ENCODE assay signal across 8 mouse cellular contexts in genomic region chr1:167392687-167393086, GRCm38 (mm10). TPM values are rescaled to one million over a fixed set of nuclear protein-coding genes. Genes with fewer than 3 reads are reported as not detected.
DNase-seq lines count a peak whose midpoint lies in the region; ATAC-seq and TF ChIP-seq lines count a peak whose summit lies in the region.

No protein-coding gene starts in this region.

- DNase-seq in heart, embryonic 10.5 days (ENCODE audit: low spot score) = peak; percentile 84
- no peak for DNase-seq in heart, postnatal 25 days (ENCODE audit: low spot score)
- no peak for DNase-seq in ES-E14 (ENCODE audit: low read depth, low spot score)
- DNase-seq in cerebellum, postnatal 14 days = peak; percentile 37 to 67
- DNase-seq in right cerebral cortex, postnatal 10 days (ENCODE audit: low spot score in 2 of 2) = peak; percentile 37 to 48
- no peak for DNase-seq in natural killer cell, adult 2 months (ENCODE audit: low spot score in 2 of 2)

- WGBS in heart, embryonic 10.5 days = 12% methylated on average over 8 of the region's 8 CpGs
- 5% methylated on average over 8 of the region's 8 CpGs for WGBS in heart, embryonic 16.5 days
- WGBS in limb, embryonic 15.5 days = 13% methylated on average over 8 of the region's 8 CpGs

- in situ Hi-C loops in ES-E14 (cut with MboI; ENCODE audit: low sequenced_read_pairs in 2 of 2, unreplicated experiment in 2 of 2) = no loop called here

- H3K4me2 ChIP-seq in heart, embryonic 16.5 days (ENCODE audit: low read depth, low read length) = peak overlapping the region; percentile 83
- H3K4me2 ChIP-seq in limb, embryonic 15.5 days = peak overlapping the region; percentile 84

- peak overlapping the region; percentile 74 for H3K4me3 ChIP-seq in heart, embryonic 10.5 days
- H3K4me3 ChIP-seq in ES-E14 (ENCODE audit: insufficient read depth in 1 of 2, low read depth in 1 of 2, low read length in 2 of 2, poor library complexity in 1 of 2, severe bottlenecking in 1 of 2) = peak overlapping the region; percentile 90 to 97
- H3K4me3 ChIP-seq in heart, embryonic 16.5 days (ENCODE audit: low read length) = peak overlapping the region; percentile 83
- peak overlapping the region; percentile 75 for H3K4me3 ChIP-seq in limb, embryonic 15.5 days

- peaks cover 10% of the 10 kb centered on the region for H3K4me1 ChIP-seq in heart, embryonic 10.5 days
- peaks cover 0 to 2% of the 10 kb centered on the region in 2 experiments; a peak in 1 of 4 replicates for H3K4me1 ChIP-seq in ES-E14 (ENCODE audit: control insufficient read depth in 2 of 2, insufficient read depth in 2 of 2, low read length in 2 of 2, poor library complexity in 1 of 2)
- H3K4me1 ChIP-seq in heart, embryonic 16.5 days (ENCODE audit: control insufficient read depth, insufficient read depth, low read length) = peaks cover 11% of the 10 kb centered on the region; the same call in 1 of the 2 replicates
- peaks cover 9% of the 10 kb centered on the region for H3K4me1 ChIP-seq in limb, embryonic 15.5 days

- ATAC-seq in heart, embryonic 16.5 days (replicated peaks; ENCODE audit: extremely low read depth, insufficient read depth, low FRiP score) = no peak
- ATAC-seq in limb, embryonic 15.5 days (ENCODE audit: insufficient number of reproducible peaks, low FRiP score, low TSS enrichment, low read depth) = no peak

- intact Hi-C loops in heart, postnatal 25 days (cut with DNase I) = no loop called here

- H3K27ac ChIP-seq in heart, embryonic 10.5 days = peak overlapping the region; percentile 93; the same call in 1 of the 2 replicates
- H3K27ac ChIP-seq in ES-E14 (ENCODE audit: insufficient read depth, low read depth, low read length, poor library complexity, severe bottlenecking) = no peak overlapping the region
- peak overlapping the region; percentile 84 for H3K27ac ChIP-seq in heart, embryonic 16.5 days (ENCODE audit: low read length)
- H3K27ac ChIP-seq in limb, embryonic 15.5 days = no peak overlapping the region; the same call in 1 of the 2 replicates

- H3K36me3 ChIP-seq in heart, embryonic 10.5 days = no peaks in the 10 kb centered on the region
- H3K36me3 ChIP-seq in ES-E14 (ENCODE audit: control insufficient read depth, insufficient read depth, low read length, poor library complexity, severe bottlenecking) = no peaks in the 10 kb centered on the region
- H3K36me3 ChIP-seq in heart, embryonic 16.5 days (ENCODE audit: control insufficient read depth, insufficient read depth) = no peaks in the 10 kb centered on the region
- H3K36me3 ChIP-seq in limb, embryonic 15.5 days = no peaks in the 10 kb centered on the region

- H3K9me3 ChIP-seq in heart, embryonic 10.5 days = no peaks in the 10 kb centered on the region
- no peaks in the 10 kb centered on the region for H3K9me3 ChIP-seq in ES-E14 (ENCODE audit: control insufficient read depth, insufficient read depth, low read depth, low read length)
- no peaks in the 10 kb centered on the region for H3K9me3 ChIP-seq in heart, embryonic 16.5 days (replicated peaks; ENCODE audit: control insufficient read depth, low read length)
- no peaks in the 10 kb centered on the region for H3K9me3 ChIP-seq in limb, embryonic 15.5 days

- no peak overlapping the region; the same call in 1 of the 2 replicates for H3K9ac ChIP-seq in ES-E14 (ENCODE audit: insufficient read depth, low read depth, low read length, poor library complexity, severe bottlenecking)
- peak overlapping the region; percentile 88 for H3K9ac ChIP-seq in heart, embryonic 16.5 days (ENCODE audit: low read length)
- H3K9ac ChIP-seq in limb, embryonic 15.5 days = no peak overlapping the region

- peaks cover 8% of the 10 kb centered on the region; the same call in 1 of the 2 replicates for H3K27me3 ChIP-seq in heart, embryonic 10.5 days (ENCODE audit: insufficient read depth, poor library complexity, severe bottlenecking)
- peaks cover 2% of the 10 kb centered on the region; the same call in 1 of the 2 replicates for H3K27me3 ChIP-seq in heart, embryonic 16.5 days (ENCODE audit: control insufficient read depth, insufficient read depth, low read length)
- H3K27me3 ChIP-seq in limb, embryonic 15.5 days = peaks cover 3% of the 10 kb centered on the region; the same call in 1 of the 2 replicates

TF ChIP-seq in ES-E14, 5 proteins besides CTCF, POLR2A, EP300 and RAD21:
- TF ChIP-seq MAFK (IDR thresholded peaks at IDR 0.05; ENCODE audit: insufficient read depth, low read depth, low read length) = no peak
- no peak for TF ChIP-seq CHD2 (IDR thresholded peaks at IDR 0.05; ENCODE audit: low read depth, low read length)
- no peak for TF ChIP-seq HCFC1 (IDR thresholded peaks at IDR 0.05; ENCODE audit: borderline replicate concordance, insufficient read depth, low read length)
- no peak for TF ChIP-seq ZNF384 (IDR thresholded peaks at IDR 0.05; ENCODE audit: low read depth, low read length)
- no peak for TF ChIP-seq ZC3H11A (IDR thresholded peaks at IDR 0.05; ENCODE audit: borderline replicate concordance, low read depth, low read length)
TF ChIP-seq in ES-E14: peak in this region for 0.

RNA-seq across cellular contexts. Expression of gene Mgst3, which starts 1.0 kb away (rescaled TPM):
- polyA plus RNA-seq in heart, embryonic 10.5 days (2016; fragmentation: Nextera tagmentation; extraction: Ambion mirVana) = 111 and 149 TPM in 2 replicates
- total RNA-seq in heart, postnatal 25 days (2021) = 100 to 1,000 TPM; 284 to 285 TPM
- 34.4 and 52.5 TPM in 2 replicates for total RNA-seq in ES-E14 (2012; rRNA removed)
- 191 and 198 TPM in 2 replicates for polyA plus RNA-seq in heart, embryonic 16.5 days (2015; fragmentation: Nextera tagmentation; extraction: Ambion mirVana)
- 61.9 and 62.2 TPM in 2 replicates for polyA plus RNA-seq in limb, embryonic 15.5 days (2015; fragmentation: Nextera tagmentation; extraction: Ambion mirVana)

RNA-seq across cellular contexts. Expression of gene Aldh9a1, which starts 42.9 kb away (rescaled TPM):
- polyA plus RNA-seq in heart, embryonic 10.5 days (2016; fragmentation: Nextera tagmentation; extraction: Ambion mirVana) = 44.4 and 59.4 TPM in 2 replicates
- 10 to 100 TPM; 21.4 to 23.6 TPM for total RNA-seq in heart, postnatal 25 days (2021)
- 26.8 and 33.0 TPM in 2 replicates for total RNA-seq in ES-E14 (2012; rRNA removed)
- polyA plus RNA-seq in heart, embryonic 16.5 days (2015; fragmentation: Nextera tagmentation; extraction: Ambion mirVana) = 37.3 and 42.0 TPM in 2 replicates
- polyA plus RNA-seq in limb, embryonic 15.5 days (2015; fragmentation: Nextera tagmentation; extraction: Ambion mirVana) = 56.9 and 57.8 TPM in 2 replicates

Comparison
In these comparisons a context has a peak if more than half of its experiments do, and no peak if none do; other contexts are left out.
1. DNase-seq: peak in heart, embryonic 10.5 days (single experiment), cerebellum, postnatal 14 days (2 of 2) and right cerebral cortex, postnatal 10 days (2 of 2); none in heart, postnatal 25 days (single experiment), ES-E14 (single experiment) and natural killer cell, adult 2 months (0 of 2).
2. H3K27ac ChIP-seq: peak in heart, embryonic 10.5 days (single experiment) and heart, embryonic 16.5 days (single experiment); none in ES-E14 (single experiment) and limb, embryonic 15.5 days (single experiment).
3. Peak in every context shown above with its lines, with median percentiles within 50 percentile points of each other: H3K4me3 ChIP-seq.